Mouse (Mus musculus) kidney, adult 11 months (tissue): ENCODE data around the gene 8030474K03Rik.
"Not testable (repeated sequence)": the region's sequence is repeated elsewhere in the genome, so short reads cannot be mapped to it uniquely, and the experiment has no call there.

ENCODE experiments used
- DNase-seq: peaks from one replicate; pipeline ENCODE4 v3.0.0; 2022

The 8030474K03Rik gene

DNA sequence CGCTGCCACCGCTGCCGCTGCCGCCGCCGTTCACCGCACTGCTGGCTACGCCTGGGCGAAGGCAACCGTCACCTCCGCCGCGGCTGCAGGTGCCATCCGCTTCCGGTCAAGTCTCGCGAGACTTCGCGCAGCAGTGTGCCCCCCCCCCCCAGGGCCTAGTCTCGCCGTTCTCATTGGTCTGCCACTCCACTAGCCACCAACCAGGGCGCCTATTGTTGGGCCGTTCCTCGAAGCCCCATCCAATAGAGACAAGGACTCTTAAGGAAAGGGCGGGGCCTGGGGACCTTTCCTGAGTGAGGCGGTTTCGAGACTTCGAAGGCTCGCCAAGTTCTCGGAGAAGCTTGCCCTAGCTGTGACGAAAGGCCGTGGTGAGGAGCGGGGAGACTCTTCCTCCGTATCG, at the start of gene 8030474K03Rik, which contains the start of gene Gm4779:
Gene 8030474K03Rik, plus strand, starts transcription at position 315 of the 400 bp plus-strand sequence.
Gene Gm4779, minus strand, starts transcription at position 82 of the 400 bp plus-strand sequence.
- no peak for DNase-seq

DNA sequence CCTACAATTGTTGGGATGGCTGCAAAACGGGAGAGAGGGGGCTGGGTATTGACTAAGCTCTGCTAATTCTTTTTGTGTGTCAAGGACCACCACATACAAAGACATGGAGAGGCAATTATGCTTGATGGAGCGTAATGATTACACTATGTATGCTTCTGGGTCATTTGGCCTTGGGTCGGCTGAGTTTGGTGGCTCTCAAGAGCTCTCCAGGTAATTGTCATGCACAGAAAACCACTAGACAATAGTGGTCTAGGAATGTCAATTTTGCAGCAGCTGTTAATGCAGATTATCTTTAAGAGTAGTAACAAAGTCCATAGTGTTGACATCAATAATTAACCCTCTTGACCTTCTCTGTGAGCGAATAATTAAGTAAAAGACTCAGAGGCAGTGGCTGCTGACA, 44.3 kb upstream of the 8030474K03Rik start:
- DNase-seq, result no peak

DNA sequence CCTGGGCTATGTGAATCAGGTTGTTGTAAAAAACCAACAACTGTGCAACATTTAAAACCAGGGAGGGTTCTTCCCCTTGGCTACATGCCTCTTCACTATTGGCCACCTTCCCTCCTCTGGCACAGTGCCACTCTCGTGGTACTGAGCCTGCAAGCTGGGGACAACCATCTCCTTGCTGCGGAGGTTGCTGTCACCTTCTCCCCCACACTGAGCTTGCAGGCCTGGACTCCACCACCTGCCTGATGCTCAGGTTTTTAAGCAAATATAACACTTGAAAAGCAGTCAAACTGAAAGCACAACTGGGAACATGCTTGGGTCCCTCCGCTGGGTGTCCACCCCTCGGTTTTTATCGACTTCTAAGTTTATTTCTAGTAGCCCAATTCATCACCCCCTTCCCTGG, 40.0 kb upstream of the 8030474K03Rik start:
- no peak for DNase-seq

DNA sequence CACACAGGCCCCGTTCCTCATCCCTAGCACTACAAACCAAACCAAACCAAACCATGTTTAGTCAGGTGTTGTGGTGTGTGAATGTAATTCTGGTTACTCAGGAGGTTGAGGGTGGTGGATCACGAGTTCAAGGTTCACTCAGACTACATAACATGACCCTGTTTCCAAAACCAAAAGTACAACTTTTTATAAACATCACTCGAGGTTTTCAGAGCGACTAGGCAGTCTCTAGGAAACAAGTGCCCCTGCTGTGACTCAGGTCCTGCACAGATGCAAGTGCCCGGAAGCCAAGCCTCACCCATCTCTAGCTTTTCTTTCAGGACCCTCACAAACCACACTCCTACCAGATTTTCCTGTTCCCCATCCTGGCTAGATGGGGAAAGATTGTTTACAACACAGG, 29.8 kb upstream of the 8030474K03Rik start:
- no peak for DNase-seq

DNA sequence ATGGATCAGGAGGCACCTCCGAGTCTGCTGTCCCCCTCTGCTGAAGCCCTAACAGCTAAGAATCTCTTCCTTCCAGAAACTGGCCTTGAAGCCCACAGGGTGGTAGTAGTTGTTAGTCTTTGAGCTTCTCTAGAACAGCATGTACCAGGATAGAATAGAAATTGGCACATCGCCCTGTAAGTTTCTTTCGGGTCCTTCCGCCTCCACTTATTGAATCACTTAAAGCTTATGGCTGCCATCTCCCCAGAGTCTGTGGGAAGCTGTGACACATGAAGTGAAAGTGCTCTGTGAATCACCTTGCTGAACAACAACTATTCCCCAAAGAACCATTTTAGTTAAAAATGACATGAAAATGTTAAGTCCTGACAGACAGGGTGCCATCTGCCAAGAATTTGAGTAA, 29.3 kb upstream of the 8030474K03Rik start:
- DNase-seq, result no peak

DNA sequence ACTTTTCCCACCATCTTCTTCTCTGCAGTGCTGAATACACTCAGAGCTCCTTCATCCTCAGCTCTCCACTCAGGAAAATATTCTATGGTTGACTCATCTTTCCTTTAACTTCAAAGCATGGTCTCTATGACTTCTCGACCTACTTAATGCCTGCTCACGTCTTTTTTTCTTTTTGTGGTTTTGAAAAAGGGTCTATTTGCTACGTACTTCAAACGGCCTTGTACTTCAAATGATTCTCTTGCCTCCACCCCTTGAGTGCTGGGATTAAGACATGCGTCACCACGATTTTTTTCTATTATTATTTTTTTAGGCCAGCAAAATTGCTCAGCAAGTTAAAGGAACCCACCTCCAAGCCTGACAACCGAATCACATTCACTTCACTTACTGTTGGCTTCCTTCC, 27.2 kb upstream of the 8030474K03Rik start:
- DNase-seq, result no peak

DNA sequence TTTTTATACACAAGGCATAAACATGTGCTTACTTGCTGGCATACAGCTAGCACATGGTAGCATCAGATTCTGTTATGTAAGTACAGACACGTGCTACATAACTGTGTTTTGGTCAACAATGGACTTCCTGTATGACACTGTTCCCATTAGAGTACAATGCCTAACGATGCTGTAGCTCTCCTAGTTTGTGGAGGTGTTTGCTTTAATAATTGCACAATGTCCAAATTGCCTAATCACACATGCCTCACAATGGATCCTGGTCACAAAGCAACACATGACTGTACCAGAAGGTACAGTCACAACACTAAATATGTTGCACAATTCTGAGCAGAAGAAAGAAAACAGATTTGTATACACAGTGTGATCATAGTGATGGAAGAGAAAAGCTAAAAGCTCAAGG, 25.0 kb upstream of the 8030474K03Rik start:
- DNase-seq, result no peak

DNA sequence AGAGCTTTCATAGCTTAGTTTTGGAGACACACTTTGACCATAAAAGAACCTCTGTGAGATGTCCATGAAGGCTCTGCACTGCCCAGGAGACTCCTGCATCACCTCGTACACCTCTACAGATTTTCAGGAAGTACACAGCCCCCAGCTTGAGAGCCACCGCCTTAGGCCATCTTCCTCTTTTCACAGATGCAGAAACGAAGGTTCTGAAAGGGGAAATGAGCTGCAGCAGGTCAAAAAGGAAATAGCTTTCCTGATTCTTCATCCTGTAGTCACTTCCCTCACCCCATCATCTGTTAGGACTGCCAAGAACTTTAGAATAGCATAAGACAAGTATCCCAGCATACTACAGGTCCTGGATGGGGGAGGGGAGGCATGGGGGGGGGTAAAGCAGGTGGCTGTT, 24.1 kb upstream of the 8030474K03Rik start:
- DNase-seq, result no peak

DNA sequence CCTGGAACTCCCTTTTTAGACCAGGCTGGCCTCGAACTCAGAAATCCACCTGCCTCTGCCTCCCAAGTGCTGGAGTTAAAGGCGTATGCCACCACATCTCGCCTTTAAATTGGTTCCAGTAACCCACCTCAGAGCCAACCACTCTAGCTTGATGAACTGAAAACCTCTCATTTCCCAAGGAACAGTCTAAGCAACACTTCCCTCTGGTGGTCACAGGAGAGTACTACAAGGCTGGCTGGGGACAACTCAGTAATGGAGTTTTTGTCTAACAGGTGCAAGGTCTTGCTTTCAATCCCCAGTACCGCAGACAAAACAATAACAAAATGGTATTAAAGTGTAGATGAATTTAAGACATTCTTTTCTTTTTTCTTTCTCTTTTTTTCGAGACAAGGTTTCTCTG, 22.4 kb upstream of the 8030474K03Rik start:
- peak; percentile 27 for DNase-seq

DNA sequence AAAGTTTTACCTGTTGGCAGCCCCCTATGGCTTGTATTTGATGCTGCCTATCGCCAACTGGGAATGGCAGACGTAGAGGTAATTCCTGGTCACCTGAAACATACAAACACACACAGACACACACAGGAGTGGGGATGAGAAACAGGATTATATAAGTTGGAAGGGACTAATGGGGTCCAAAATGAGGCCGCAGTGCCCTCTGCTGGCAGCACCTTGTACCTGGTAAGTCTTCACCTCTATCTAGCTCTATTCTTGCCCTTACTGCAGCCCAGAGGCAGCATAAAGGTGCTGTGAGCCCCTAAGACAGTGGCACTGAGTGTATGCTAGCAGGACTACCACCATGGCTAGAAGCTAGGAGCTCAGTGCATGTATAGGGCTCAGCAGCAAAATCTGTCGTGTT, 2.9 kb upstream of the 8030474K03Rik start:
- peak; percentile 25 for DNase-seq

DNA sequence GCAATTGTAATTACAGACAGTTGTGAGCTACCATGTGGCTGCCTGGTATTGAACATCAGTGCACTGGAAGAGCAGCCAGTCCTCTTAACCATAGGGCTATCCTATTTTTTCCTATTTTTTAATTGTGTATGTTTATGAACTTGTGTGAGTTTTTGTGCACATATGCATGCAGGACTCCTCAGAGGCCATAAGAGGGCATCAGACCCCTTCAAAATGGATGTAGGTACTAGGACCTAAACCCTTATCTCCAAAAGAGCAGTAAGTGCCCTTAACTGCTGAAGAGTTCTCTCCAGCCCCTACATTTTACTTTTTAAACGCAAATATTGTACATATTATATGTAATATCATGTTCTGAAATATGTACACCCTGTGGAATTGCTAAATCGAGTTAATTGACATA, 11.1 kb downstream of the 8030474K03Rik start:
- no peak for DNase-seq

DNA sequence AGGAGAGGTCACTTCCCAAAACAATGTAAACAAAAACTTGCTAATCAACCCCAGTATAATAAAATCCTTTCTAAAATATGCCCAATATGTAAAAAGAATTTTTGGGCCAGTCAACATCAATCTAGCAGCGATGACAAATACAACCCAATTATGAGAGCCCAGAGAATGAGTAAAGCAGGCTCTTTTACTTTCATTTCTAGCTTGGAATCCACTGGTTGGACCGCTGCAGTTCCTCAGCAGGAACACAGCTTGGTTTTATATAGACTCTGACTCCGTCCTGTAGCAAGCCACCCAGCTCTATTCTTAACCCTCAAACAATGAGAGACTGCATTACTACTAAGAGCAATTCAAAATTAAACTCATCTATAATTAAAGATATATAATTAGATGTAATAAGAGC, 17.3 kb downstream of the 8030474K03Rik start:
- no peak for DNase-seq

DNA sequence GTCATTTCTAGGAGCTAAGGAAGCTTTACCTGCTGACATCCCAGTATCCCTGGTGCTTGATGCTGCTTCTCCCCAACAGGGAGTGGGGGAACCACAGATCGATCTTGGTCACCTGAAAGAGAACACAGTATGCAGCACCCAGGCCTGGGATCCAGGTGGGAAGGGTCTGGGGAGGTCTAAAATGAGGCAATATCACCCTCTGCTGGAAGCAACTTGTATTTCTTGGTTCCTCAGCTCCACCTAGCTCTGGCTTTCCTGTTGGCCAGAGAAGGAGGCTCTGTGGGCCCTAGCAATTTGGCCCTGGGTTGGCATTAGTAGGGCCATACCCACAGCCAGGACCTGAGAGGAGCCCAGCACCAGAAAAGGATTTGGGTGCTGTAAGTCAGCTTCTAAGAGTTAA, 24.7 kb downstream of the 8030474K03Rik start:
- no peak for DNase-seq

DNA sequence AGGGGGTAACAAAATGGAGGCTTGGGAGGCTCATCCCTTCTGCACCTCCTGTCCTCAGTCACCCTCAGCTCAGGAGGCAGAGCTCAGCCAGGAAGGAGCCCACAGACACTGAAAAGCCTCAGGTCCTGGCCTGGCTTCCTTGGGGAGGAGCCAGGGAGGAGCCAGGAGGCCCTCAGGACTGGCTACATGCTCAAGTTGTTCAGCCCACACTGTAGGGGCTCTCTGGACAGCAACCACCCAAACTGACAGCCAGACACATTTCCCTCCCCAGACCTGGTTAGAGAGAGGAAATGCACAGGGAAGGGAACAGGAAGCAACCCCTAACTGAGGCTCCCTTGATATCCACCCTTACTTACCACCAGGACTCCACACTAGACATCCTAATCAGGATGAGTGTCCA, 25.5 kb downstream of the 8030474K03Rik start:
- not testable (repeated sequence) for DNase-seq

DNA sequence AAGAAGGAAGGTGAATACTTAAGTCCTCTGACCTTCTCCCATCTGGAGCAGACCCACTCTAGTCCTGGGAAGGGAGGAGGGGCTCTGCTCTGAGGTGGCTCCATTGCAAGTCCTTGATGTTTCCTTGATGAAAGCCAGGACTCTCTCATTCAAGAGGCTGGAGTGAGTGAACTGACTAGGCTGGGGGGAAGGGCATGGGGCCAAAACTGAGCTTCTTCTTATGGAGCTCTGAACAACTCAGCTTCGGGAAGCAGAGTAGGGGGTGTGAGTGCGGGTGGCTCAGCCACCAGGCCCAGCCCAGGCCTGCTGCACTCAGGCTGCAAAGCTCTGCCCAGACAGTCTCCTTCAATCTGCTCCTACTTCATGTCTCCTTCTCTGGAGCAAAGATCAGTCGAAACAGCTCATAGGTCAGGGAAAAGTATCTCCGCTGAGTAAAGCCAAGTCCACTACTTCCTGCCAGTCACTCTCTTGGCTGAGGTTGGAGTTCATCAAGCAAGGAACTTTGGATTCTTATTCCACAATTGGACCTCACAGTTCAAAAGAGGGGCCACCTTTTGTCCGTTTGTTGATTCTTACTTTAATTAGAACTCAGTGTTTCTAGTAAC, 52.8 kb downstream of the 8030474K03Rik start:
- DNase-seq, result peak; percentile 52
